Mouse (Mus musculus) heart, embryonic 10.5 days (tissue): ENCODE results near the gene Habp2. TPM values are rescaled to one million over a fixed set of nuclear protein-coding genes. Genes with fewer than 3 reads are reported as not detected.
"Not testable (repeated sequence)": the region's sequence is repeated elsewhere in the genome, so short reads cannot be mapped to it uniquely, and the experiment has no call there.

Experiments used
- DNase-seq: peaks from one replicate; pipeline ENCODE4 v3.0.0-alpha.2; 2017; ENCODE audit warnings: low spot score
- H3K27ac ChIP-seq: fragments of 300-500 bp; sonication (generic); 2 replicates; pipeline ENCODE4 v1.5.1; 2016; ENCODE audit warnings: mild to moderate bottlenecking
- H3K27me3 ChIP-seq: fragments of 300-500 bp; sonication (generic); 2 replicates; pipeline ENCODE4 v1.6.1; 2016; ENCODE audit warnings: mild to moderate bottlenecking; ENCODE audit not compliant: poor library complexity, insufficient read depth, severe bottlenecking
- H3K36me3 ChIP-seq: fragments of 300-500 bp; sonication (generic); 2 replicates; pipeline ENCODE4 v1.6.1; 2016; ENCODE audit warnings: mild to moderate bottlenecking, moderate library complexity
- H3K4me1 ChIP-seq: fragments of 300-500 bp; sonication (generic); 2 replicates; pipeline ENCODE4 v1.6.1; 2016; ENCODE audit warnings: mild to moderate bottlenecking
- H3K4me3 ChIP-seq: fragments of 300-500 bp; sonication (generic); 2 replicates; pipeline ENCODE4 v1.5.1; 2016; ENCODE audit warnings: mild to moderate bottlenecking, moderate library complexity
- H3K9me3 ChIP-seq: fragments of 300-500 bp; sonication (generic); 2 replicates; pipeline ENCODE4 v1.6.1; 2016; ENCODE audit warnings: mild to moderate bottlenecking, moderate library complexity
- WGBS: fragments of 180-500 bp; shearing (Covaris S2); methylation state at CpG from one replicate; pipeline ENCODE4 v1.1.7; 2016; 5-methylcytosine and 5-hydroxymethylcytosine counted together
- polyA plus RNA-seq: library from polyadenylated mRNA; unstranded; fragments of >200 nt; fragmentation: Nextera tagmentation; extraction: Ambion mirVana; gene quantifications from 2 replicates; pipeline ENCODE4 v1.2.1, GENCODE M21; 2016

Gene Habp2
- polyA plus RNA-seq, 1 experiment from 2014 or later, result 19.6 TPM

DNA sequence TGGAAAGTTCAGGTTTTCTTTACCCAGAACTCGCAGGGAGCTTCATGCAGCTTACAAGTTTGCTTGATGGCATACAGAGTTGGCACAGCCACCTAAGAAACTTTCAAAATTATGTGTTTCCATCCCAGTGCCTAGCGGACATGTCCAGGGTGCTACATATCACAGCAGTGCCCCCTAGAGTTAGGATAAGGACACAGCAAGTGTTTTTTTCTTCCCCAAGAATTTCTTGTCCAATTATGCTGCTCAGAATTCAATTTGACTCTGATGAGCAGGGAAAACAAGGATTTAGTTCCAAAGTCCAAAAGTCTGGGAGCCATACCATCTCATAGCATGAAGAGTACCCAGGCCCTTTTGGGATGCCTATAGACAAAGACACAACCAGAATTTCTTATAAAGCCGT, 59.1 kb downstream of the Habp2 start:
- H3K9me3 ChIP-seq, result no peaks in the 10 kb centered on the region
- peaks cover 10% of the 10 kb centered on the region; the same call in 1 of the 2 replicates for H3K4me1 ChIP-seq
- DNase-seq, result no peak
- no peak overlapping the region for H3K27ac ChIP-seq
- H3K36me3 ChIP-seq, result no peaks in the 10 kb centered on the region; the same call in 1 of the 2 replicates
- 81% methylated on average over 3 of the region's 3 CpGs for WGBS
- peaks cover 38% of the 10 kb centered on the region for H3K27me3 ChIP-seq
- no peak overlapping the region for H3K4me3 ChIP-seq

DNA sequence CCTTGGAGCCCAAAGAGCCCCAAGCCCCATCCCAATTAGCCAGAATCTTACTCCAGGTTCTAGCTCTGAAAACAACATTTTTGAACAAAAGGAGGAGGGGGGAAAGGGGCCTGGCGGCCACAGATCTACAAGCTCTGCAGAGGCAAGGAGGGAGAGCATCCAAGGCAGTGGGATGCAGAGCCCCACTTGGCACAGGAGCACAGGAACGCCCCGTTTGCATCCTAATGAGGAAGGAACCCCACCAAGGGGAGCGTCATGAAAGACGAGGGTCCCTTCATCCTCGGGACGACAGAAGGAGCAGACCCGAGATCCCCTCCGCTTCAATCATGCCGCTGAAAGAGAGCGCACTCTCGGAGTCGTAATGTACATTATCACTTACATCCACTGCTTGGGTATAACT, 59.8 kb downstream of the Habp2 start:
- no peak for DNase-seq
- Histone ChIP-seq H3K4me1 (peaks cover 10% of the 10 kb centered on the region; the same call in 1 of the 2 replicates), H3K36me3 (no peaks in the 10 kb centered on the region; the same call in 1 of the 2 replicates), H3K4me3 (no peak overlapping the region), H3K27me3 (peaks cover 31% of the 10 kb centered on the region), H3K27ac (no peak overlapping the region), H3K9me3 (no peaks in the 10 kb centered on the region)
- 49% methylated on average over 13 of the region's 13 CpGs for WGBS

DNA sequence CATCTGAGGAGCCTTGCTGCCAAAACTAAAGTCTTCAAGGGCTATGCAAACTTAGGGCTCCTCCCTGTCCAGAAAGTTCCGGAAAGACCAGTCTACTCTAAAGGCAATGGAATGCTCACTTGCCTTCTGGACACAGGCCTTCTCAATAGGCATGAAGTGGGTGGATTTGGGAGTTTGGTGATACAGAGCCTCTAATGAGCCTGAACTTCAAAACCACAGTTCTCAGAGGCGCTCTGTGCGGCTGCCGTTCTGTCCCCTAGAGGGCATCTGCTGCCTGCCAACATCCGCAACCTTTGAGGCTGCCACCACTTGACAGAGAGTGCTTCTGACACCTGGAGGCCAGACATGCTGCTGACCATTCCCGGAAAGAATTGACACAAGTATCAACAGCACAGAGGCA, 62.4 kb downstream of the Habp2 start:
- DNase-seq, result no peak
- Histone ChIP-seq H3K36me3 (peaks cover 8% of the 10 kb centered on the region), H3K9me3 (no peaks in the 10 kb centered on the region), H3K27ac (no peak overlapping the region), H3K4me1 (peaks cover 10% of the 10 kb centered on the region; the same call in 1 of the 2 replicates), H3K27me3 (peaks cover 18% of the 10 kb centered on the region), H3K4me3 (no peak overlapping the region)
- WGBS, result 22% methylated on average over 6 of the region's 6 CpGs

DNA sequence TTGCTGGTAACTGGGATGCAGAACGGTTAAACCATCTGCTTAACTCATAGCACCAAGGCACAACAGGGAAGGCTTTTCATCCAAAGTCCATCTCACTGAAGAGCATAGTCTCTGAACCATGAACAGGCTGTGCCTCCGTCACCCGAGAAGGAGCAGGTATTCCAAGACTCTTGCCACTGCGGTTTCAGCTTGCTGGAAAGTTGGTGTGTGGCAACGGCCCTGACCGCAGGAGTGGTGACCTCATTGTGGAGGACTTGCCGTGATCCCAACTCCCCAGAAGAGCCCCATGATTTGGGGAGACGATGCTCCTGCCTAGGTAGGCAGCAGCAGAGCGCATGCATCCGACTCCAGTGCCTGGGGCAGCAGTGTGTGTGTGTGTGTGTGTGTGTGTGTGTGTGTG, 66.8 kb downstream of the Habp2 start:
- WGBS, result 83% methylated on average over 10 of the region's 10 CpGs
- Histone ChIP-seq H3K27me3 (0 out of 2 replicates have a peak, but pooled peaks cover 4% of the 10 kb centered on the region), H3K4me1 (peaks cover 27% of the 10 kb centered on the region), H3K36me3 (peaks cover 17% of the 10 kb centered on the region), H3K9me3 (no peaks in the 10 kb centered on the region), H3K4me3 (no peak overlapping the region), H3K27ac (no peak overlapping the region)
- DNase-seq, result no peak

DNA sequence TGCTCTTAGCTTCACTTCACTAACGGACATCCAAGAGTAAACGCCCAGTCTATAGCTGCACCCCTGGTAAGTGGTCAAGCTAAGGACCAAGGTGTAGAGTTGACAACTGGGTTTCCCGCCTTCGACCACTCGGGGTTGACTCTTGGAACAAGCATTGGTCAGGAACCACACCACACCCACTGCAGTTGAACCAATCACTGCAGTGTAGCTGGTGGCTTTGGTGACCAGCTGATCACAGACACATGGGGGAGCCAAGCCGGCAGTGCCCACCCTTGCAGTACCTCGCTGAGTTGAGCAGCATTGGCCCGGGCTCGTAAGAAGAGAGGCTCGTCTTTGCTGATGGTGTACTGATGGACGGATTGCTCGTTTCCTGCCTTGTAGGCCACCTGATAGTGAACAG, 68.3 kb downstream of the Habp2 start:
- Histone ChIP-seq H3K27me3 (0 out of 2 replicates have a peak, but pooled peaks cover 4% of the 10 kb centered on the region), H3K4me1 (peaks cover 17% of the 10 kb centered on the region), H3K27ac (no peak overlapping the region), H3K36me3 (peaks cover 17% of the 10 kb centered on the region), H3K4me3 (no peak overlapping the region), H3K9me3 (no peaks in the 10 kb centered on the region)
- 80% methylated on average over 12 of the region's 12 CpGs for WGBS
- DNase-seq, result no peak

DNA sequence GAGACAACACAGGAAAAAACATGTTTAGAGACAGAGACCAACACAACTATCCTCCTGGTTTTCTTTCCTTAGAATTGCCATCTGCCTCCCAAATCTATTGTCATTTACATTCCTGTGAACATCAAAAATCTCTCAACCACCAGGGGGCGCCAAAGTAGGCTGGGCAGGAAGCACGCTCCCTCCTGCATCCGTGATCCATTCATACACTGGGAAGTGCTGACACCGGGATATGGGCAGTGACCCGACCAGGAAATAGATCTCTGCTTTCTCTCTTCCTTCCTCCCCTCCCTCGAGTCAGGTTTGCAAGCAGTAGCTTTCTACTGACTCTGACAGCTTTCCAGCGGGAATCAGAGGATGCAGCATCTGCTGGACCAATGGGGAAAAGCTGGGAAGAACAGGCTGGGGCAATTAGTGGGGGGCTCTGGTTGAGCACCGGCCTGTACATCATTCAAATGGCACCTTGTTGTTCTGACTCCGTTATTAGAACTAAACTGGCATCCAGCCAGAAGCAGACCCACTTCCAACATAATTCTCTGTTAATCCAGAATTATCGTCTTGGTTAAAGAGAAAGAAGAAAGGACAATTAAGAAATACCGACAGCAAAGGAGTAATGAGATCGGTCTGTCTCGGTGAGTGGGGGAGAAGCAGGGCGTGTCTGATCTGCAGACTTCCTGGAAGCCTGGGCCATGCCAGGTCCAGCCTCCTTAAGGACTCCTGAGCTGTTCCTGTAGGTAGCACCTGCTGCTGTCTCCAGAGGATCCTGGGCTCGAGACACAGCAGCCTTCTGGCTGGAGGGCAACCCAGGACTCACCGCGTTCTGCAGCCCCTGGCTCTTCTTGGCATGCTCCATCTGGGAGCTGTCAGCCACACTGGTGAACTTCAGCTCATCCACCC, 69.8 kb downstream of the Habp2 start:
- peak overlapping the region; percentile 54 for H3K27ac ChIP-seq
- peaks cover 18% of the 10 kb centered on the region for H3K36me3 ChIP-seq
- 0 out of 2 replicates have a peak, but pooled peaks cover 4% of the 10 kb centered on the region for H3K27me3 ChIP-seq
- no peak overlapping the region for H3K4me3 ChIP-seq
- peak; percentile 82 for DNase-seq
- H3K4me1 ChIP-seq, result peaks cover 17% of the 10 kb centered on the region
- WGBS, result 38% methylated on average over 17 of the region's 17 CpGs
- H3K9me3 ChIP-seq, result no peaks in the 10 kb centered on the region

DNA sequence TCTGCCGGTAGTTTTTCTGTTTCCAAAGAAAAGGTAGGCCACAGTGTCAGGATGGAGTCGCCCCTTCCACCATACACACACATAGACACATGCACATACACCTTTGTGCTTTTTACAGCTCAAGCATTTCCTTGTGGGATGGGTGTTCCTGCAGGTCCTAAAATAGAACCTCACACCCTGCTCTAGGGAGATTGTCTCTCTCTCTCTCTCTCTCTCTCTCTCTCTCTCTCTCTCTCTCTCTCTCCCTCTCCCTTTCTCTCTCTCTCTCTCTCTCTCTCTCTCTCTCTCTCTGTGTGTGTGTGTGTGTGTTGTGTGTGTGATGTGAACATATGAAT, 70.4 kb downstream of the Habp2 start:
- WGBS, result 71% methylated on average over 2 of the region's 2 CpGs
- H3K27me3 ChIP-seq, H3K9me3 ChIP-seq, DNase-seq, H3K4me3 ChIP-seq: not testable (repeated sequence)
- H3K27ac ChIP-seq, result peak overlapping the region; percentile 54
- H3K36me3 ChIP-seq, result peaks cover 18% of the 10 kb centered on the region; the same call in 1 of the 2 replicates
- H3K4me1 ChIP-seq, result peaks cover 17% of the 10 kb centered on the region

DNA sequence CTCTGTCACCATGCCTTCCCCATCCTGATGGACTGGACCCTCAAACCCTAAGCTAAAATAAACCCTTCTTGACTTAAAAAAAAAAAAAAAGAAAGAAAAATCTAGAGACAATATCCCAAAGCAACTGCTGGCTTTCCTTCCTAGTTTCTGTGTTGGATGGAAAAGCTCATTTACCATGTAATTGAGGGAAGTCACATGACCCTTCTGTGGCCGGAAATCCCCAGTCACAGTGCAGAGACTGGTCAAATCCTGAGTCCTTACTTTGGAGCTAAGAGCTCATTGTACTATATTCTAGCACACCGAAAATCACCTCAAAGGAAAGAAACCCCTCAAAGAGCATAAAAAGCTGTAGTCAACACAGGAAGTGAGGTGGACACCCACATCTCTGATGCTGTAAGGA, 72.0 kb downstream of the Habp2 start:
- H3K36me3 ChIP-seq, result peaks cover 27% of the 10 kb centered on the region; the same call in 1 of the 2 replicates
- H3K4me1 ChIP-seq, result peaks cover 17% of the 10 kb centered on the region
- 0 out of 2 replicates have a peak, but pooled peaks cover 2% of the 10 kb centered on the region for H3K27me3 ChIP-seq
- WGBS, result 77% methylated on average over 2 of the region's 2 CpGs
- no peaks in the 10 kb centered on the region for H3K9me3 ChIP-seq
- DNase-seq, result no peak
- no peak overlapping the region for H3K4me3 ChIP-seq
- no peak overlapping the region for H3K27ac ChIP-seq

DNA sequence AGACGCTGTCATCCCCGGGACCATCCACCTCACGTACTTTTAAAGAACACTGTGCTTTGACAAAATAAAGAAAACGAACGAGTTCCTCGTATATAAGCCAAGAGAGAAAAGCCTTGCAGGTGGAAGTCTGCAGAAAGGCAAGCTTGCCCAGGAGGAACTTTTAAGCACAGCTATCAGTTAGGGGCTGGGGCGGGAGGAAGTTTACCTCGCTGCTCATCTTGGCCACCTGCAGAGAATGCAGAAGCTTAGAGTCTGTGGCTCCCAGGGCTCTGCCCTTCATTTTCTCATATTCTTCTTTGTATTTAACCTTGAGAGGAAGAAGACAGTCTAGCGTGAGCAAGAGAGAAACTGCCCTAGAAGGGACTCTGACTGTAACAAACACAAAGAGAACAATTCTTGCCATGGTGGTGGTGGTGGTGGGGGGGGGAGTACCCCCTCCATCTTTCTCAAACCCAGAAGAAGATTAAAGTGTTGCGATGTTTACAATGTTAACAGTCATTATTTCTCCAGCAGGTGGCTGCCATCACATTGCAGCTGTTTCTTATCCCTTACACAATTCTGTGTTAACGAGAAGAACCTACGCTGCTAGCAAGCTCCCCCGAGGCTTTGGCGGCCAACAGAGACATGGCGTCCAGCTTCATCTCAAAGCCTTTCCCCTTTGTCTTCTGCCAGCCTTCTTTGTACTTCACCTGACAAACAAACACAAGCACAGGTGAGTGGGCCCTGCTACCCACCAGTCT, 77.0 kb downstream of the Habp2 start:
- Histone ChIP-seq H3K4me1 (no peaks in the 10 kb centered on the region), H3K36me3 (peaks cover 18% of the 10 kb centered on the region; the same call in 1 of the 2 replicates), H3K27ac (no peak overlapping the region), H3K27me3 (no peaks in the 10 kb centered on the region), H3K4me3 (no peak overlapping the region), H3K9me3 (no peaks in the 10 kb centered on the region)
- WGBS, result 69% methylated on average over 15 of the region's 15 CpGs
- no peak for DNase-seq

DNA sequence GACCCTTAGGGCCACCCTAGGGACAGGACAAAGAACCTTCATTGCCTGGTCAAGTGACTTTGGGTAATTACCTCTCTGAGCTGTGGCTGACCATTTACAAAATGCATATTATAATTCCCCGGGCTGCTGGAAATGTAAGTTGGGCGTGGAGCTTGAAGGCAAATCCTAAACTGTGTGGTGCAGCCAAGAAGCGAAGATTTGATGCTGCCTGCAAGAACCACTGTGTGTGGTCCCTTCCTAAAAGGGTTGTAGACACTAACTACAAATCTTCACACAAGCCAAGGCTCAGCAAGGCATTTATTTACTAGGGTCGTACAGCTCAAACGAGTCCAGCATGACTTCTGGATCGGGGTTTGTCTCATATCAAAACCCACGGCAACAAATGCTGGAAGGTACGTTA, 77.6 kb downstream of the Habp2 start:
- Histone ChIP-seq H3K9me3 (no peaks in the 10 kb centered on the region), H3K27me3 (no peaks in the 10 kb centered on the region), H3K36me3 (peaks cover 18% of the 10 kb centered on the region; the same call in 1 of the 2 replicates), H3K4me1 (no peaks in the 10 kb centered on the region), H3K4me3 (no peak overlapping the region), H3K27ac (no peak overlapping the region)
- 88% methylated on average over 8 of the region's 8 CpGs for WGBS
- no peak for DNase-seq

DNA sequence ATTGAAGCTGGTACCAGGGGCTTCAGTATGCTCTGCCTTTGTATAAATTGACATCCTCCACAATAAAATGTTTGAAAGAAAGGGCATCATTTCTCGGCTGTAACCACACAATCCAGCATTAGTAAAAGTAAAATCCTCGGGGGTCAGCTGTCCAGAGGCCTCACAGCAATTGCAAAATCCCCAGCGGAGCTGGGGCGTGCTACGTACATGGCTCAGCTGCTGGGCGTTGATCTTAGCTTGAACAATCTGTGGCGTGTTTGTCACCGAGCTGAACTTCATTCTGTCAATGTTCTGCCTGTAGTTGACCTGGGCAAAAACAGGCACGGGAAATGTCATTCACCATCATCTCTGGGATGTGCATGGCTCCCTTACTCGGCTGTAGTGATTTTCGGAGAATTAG, 79.2 kb downstream of the Habp2 start:
- WGBS, result 89% methylated on average over 11 of the region's 11 CpGs
- peaks cover 16% of the 10 kb centered on the region; the same call in 1 of the 2 replicates for H3K36me3 ChIP-seq

DNA sequence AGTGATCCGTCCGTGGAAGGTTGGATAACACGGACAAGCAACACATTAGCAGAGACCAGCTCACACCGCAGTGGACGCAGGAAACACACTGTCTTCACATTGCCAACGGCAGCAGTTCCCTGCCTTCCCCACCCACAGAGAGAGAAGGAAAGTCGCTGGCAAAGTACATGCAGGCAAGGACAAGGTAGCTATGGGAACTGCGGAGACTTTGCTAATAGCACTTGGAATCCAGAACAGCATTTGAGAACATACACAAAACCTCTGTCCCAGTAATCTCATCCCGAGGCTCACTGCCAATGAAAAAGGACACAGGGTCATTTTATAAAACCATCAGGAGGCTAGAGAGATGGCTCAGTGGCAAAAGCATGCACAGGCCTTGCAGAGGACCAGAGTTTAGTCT, 79.7 kb downstream of the Habp2 start:
- no peaks in the 10 kb centered on the region for H3K27me3 ChIP-seq
- H3K4me1 ChIP-seq, result no peaks in the 10 kb centered on the region
- H3K36me3 ChIP-seq, result peaks cover 16% of the 10 kb centered on the region; the same call in 1 of the 2 replicates
- 87% methylated on average over 9 of the region's 9 CpGs for WGBS
- H3K9me3 ChIP-seq, result no peaks in the 10 kb centered on the region
- H3K4me3 ChIP-seq, result no peak overlapping the region
- no peak overlapping the region for H3K27ac ChIP-seq
- no peak for DNase-seq

More for the DNA sequence above, 79.2 kb downstream of the Habp2 start:
- Histone ChIP-seq H3K4me3 (no peak overlapping the region), H3K27me3 (no peaks in the 10 kb centered on the region), H3K4me1 (no peaks in the 10 kb centered on the region), H3K27ac (no peak overlapping the region), H3K9me3 (no peaks in the 10 kb centered on the region)
- DNase-seq, result no peak

DNA sequence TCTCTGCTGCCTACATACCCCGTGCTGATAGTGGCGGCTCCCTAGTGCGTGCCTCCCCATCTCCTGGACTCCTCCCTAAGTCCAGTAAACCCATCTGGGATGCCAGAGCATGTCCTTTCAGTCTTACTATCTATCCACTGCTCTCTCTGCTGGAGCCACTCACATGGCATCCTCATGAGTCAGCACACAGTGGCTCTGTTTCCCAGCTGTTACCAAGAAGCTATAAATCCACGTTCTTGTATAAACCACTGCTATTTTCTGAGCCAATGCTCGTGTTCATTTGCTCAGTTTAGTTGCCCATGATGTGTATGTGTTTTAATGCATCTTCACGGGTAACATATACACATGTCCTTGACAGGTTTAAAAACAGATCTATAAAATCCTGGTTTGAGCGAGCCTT, 80.8 kb downstream of the Habp2 start:
- 84% methylated on average over 7 of the region's 7 CpGs for WGBS
- DNase-seq, result no peak
- peaks cover 8% of the 10 kb centered on the region; the same call in 1 of the 2 replicates for H3K36me3 ChIP-seq

More for the DNA sequence above, 80.8 kb downstream of the Habp2 start:
- Histone ChIP-seq H3K4me1 (no peaks in the 10 kb centered on the region), H3K9me3 (no peaks in the 10 kb centered on the region), H3K4me3 (no peak overlapping the region), H3K27ac (no peak overlapping the region), H3K27me3 (no peaks in the 10 kb centered on the region)
